Mouse (Mus musculus) liver, embryonic 16.5 days (tissue): Measurements from ENCODE around the gene Chrm1. TPM values are rescaled to one million over a fixed set of nuclear protein-coding genes. Genes with fewer than 3 reads are reported as not detected.
"Not testable (repeated sequence)": the region's sequence is repeated elsewhere in the genome, so short reads cannot be mapped to it uniquely, and the experiment has no call there.

Experiments used
- ATAC-seq: fragments of 200-750 bp; cut with Nextera tagmentation; 2 replicates; pipeline ENCODE4 v1.8.0; 2017; ENCODE audit warnings: low read depth, mild to moderate bottlenecking, moderate number of reproducible peaks, moderate library complexity
- H3K27ac ChIP-seq: fragments of 300-500 bp; sonication (generic); 2 replicates; pipeline ENCODE4 v1.5.1; 2014; ENCODE audit warnings: mild to moderate bottlenecking, low read length
- H3K27me3 ChIP-seq: fragments of 300-500 bp; sonication (generic); 2 replicates; pipeline ENCODE4 v1.6.1; 2014; ENCODE audit warnings: low read depth, low read length, mixed read lengths; ENCODE audit not compliant: control insufficient read depth, insufficient read depth
- H3K36me3 ChIP-seq: fragments of 300-500 bp; sonication (generic); 2 replicates; pipeline ENCODE4 v1.6.1; 2014; ENCODE audit warnings: mild to moderate bottlenecking; ENCODE audit not compliant: control insufficient read depth, insufficient read depth
- H3K4me1 ChIP-seq: fragments of 300-500 bp; sonication (generic); 2 replicates; pipeline ENCODE4 v1.6.1; 2014; ENCODE audit warnings: low read depth, low read length, mixed read lengths; ENCODE audit not compliant: control insufficient read depth
- H3K4me2 ChIP-seq: fragments of 300-500 bp; sonication (generic); 2 replicates; pipeline ENCODE4 v1.6.1; 2014; ENCODE audit warnings: low read depth, low read length, mixed read lengths
- H3K4me3 ChIP-seq: fragments of 300-500 bp; sonication (generic); 2 replicates; pipeline ENCODE4 v1.5.1; 2014; ENCODE audit warnings: low read depth, mild to moderate bottlenecking, low read length
- H3K9ac ChIP-seq: fragments of 300-500 bp; sonication (generic); 2 replicates; pipeline ENCODE4 v1.6.1; 2014; ENCODE audit warnings: low read depth, low read length
- H3K9me3 ChIP-seq: fragments of 300-500 bp; sonication (generic); replicated peaks from 2 replicates; pipeline ENCODE4 v1.6.1; 2016; ENCODE audit warnings: low read length; ENCODE audit not compliant: control insufficient read depth
- WGBS: fragments of 180-500 bp; shearing (Covaris S2); extraction: QIAGEN DNeasy Blood & Tissue Kit; methylation state at CpG from one replicate; pipeline ENCODE4 v1.1.7; 2014; ENCODE audit not compliant: insufficient replicate concordance; 5-methylcytosine and 5-hydroxymethylcytosine counted together
- polyA plus RNA-seq: library from polyadenylated mRNA; unstranded; fragments of >200 nt; fragmentation: Nextera tagmentation; extraction: Ambion mirVana; gene quantifications from 2 replicates; pipeline ENCODE4 v1.2.1, GENCODE M21; 2015

The Chrm1 gene
- polyA plus RNA-seq, 1 experiment from 2014 or later, result not detected

DNA sequence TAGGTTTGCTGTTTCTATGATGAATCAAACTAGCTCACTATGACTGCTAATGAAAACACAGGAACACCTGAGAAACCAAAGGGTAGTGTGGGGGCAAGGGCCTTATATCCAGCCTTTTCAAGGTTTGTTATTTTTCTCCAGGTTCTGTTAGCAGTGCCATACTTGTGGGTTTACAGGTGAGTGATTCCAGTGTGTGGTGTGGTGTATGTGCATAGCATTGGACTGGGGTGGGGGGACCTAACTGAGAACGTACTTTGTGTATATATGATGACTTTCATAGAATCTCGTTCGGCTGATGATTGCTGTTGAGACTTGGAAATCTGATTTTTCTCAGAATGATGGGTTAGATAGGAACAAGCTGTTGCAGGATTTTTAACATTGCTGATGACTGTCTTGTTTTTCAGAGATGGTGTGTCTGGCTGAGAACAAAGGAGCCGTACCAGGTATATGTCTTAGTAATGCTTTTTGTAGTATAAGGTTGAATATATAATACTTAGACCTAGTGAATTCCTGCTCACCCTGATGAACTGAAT is 61.6 kb downstream of the Chrm1 start:
- Histone ChIP-seq H3K4me3 (peak overlapping the region; percentile 70), H3K4me1 (peaks cover 30% of the 10 kb centered on the region), H3K27me3 (no peaks in the 10 kb centered on the region), H3K4me2 (peak overlapping the region; percentile 86), H3K9me3 (no peaks in the 10 kb centered on the region), H3K36me3 (peaks cover 30% of the 10 kb centered on the region), H3K9ac (peak overlapping the region; percentile 72), H3K27ac (peak overlapping the region; percentile 100)
- no peak for ATAC-seq
- 29% methylated on average over 4 of the region's 4 CpGs for WGBS

DNA sequence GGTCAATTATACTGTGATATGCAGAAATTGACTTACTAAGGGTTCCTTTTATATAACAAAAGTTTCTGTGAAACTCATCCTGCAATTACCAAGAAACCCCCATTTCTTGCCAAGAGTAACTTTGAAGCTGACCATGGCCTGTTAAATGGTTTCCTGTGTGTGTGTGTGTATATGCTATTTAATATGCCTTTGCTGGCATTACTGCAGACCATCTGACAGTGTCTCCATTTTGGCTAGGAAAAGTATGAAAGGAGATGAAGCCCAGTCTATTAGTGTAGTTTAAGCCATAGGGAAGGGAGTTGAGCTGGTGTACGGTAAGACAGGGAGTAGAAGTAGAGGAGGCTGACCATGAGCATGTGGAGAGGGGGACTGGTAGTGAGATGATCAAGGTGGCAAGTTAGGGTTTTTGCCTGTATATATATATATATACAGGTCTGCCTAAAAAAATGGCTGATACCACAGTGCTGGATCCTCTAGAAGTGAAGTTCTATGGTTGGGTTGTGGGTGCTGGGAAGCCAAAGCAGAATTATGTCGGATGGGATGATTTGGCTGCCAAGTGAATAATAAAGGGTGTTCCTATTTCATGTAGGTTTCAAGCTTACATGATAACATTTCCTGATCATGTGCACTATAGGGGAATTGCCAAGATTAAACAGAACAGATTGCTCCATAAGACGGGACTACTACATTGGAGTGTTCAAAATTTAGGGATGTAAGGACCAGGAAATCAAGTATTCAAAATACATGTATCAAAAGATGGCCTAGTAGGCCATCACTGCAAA is 63.2 kb downstream of the Chrm1 start:
- no peak overlapping the region for H3K9ac ChIP-seq
- ATAC-seq, result no peak

DNA sequence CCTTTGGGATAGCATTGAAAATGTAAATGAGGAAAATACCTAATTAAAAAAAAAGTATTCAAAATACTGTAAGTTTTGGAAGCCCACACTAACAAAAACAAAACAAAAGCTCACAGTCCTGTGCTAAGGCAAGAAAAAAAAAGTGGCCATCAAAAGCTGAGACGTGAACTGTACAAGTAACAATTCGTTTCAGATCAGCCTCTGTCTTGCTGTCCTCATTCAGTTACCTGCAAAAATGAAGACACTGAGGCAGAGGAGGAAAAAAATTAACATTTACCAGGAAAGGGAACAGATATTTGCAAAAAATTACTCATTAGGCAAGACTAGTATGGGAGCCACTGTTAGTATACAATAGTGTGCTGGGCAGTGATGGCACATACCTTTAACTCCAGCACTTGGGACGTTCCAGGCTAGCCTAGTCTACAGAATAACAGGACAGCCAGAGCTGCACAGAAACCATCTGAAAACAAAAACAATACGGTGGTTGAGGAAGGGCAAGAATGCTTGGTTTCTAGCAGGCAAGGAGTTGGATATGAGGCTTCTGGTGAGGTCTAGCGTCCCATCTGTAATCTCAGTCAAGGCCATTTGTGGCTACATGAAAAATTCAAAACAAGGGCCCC is 64.0 kb downstream of the Chrm1 start:
- ATAC-seq, result no peak
- no peaks in the 10 kb centered on the region for H3K27me3 ChIP-seq
- peaks cover 17% of the 10 kb centered on the region for H3K4me1 ChIP-seq
- peaks cover 30% of the 10 kb centered on the region for H3K36me3 ChIP-seq
- no peaks in the 10 kb centered on the region for H3K9me3 ChIP-seq
- no peak overlapping the region for H3K4me2 ChIP-seq
- H3K4me3 ChIP-seq, result no peak overlapping the region
- 0 out of 2 replicates have a peak overlapping the region, but pooled peaks have one; percentile 0 for H3K27ac ChIP-seq
- H3K9ac ChIP-seq, result no peak overlapping the region
- 9% methylated on average over 5 of the region's 5 CpGs for WGBS

More for the DNA sequence above, 63.2 kb downstream of the Chrm1 start:
- 13% methylated on average over 3 of the region's 3 CpGs for WGBS
- no peak overlapping the region for H3K4me2 ChIP-seq
- H3K27ac ChIP-seq, result no peak overlapping the region
- peaks cover 21% of the 10 kb centered on the region for H3K4me1 ChIP-seq
- H3K4me3 ChIP-seq, result no peak overlapping the region
- no peaks in the 10 kb centered on the region for H3K9me3 ChIP-seq
- H3K36me3 ChIP-seq, result peaks cover 30% of the 10 kb centered on the region
- no peaks in the 10 kb centered on the region for H3K27me3 ChIP-seq

DNA sequence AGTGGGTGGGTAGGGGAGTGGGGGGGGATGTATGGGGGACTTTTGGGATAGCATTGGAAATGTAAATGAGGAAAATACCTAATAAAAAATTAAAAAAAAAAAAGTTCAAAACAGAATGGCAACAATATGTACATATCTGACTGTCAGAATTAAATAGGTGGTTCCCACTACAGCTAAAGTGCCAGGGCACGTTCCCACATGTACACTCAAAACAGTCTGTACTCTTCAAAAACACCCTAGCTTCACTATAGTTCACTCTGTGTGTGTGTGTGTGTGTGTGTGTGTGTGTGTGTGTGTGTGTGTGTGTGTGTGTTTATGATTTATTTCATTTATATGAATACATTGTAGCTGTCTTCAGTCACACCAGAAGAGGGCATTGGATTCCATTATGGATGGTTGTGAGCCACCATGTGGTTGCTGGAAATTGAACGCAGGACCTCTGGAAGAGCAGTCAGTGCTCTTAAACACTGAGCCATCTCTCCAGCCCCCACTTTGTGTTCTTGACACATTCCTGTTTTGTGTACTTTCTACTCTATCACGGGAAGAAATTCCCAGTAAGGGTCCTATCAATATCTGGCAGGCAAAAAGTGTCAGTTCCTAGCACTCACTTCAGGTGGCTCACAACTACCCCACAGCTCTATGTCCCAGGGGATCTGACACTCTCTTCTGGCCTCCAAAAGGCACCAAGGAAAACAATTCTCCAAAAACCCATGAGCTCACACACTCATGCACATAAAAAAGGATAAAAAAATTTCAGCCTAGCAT is 64.9 kb downstream of the Chrm1 start:
- 49% methylated on average over 3 of the region's 3 CpGs for WGBS
- H3K27me3 ChIP-seq, H3K9me3 ChIP-seq, H3K9ac ChIP-seq, ATAC-seq, H3K4me2 ChIP-seq, H3K4me3 ChIP-seq, H3K27ac ChIP-seq: not testable (repeated sequence)
- Histone ChIP-seq H3K36me3 (peaks cover 30% of the 10 kb centered on the region), H3K4me1 (peaks cover 17% of the 10 kb centered on the region)

Other genes with a start within 250 kb of the Chrm1 start
- 2.4 and 2.6 TPM in 2 replicates for gene Slc22a8, start 72.5 kb upstream of the Chrm1 start, polyA plus RNA-seq
- 0.02 TPM in 1 of 2 replicates, not detected in the other for gene Slc22a6, start 45.8 kb upstream of the Chrm1 start, polyA plus RNA-seq
- gene Slc3a2, start 59.6 kb downstream of the Chrm1 start, polyA plus RNA-seq, result 133 and 137 TPM in 2 replicates
- 40.0 and 48.3 TPM in 2 replicates for gene Wdr74, start 72.0 kb downstream of the Chrm1 start, polyA plus RNA-seq
- 0.45 and 0.63 TPM in 2 replicates for gene 1700092M07Rik, start 76.9 kb downstream of the Chrm1 start, polyA plus RNA-seq
- 57.8 and 59.8 TPM in 2 replicates for gene Stx5a, start 77.6 kb downstream of the Chrm1 start, polyA plus RNA-seq
- 77.8 and 87.7 TPM in 2 replicates for gene Nxf1, start 93.3 kb downstream of the Chrm1 start, polyA plus RNA-seq
- 48.1 and 50.9 TPM in 2 replicates for gene Tmem223, start 107.2 kb downstream of the Chrm1 start, polyA plus RNA-seq
- 90.9 and 93.7 TPM in 2 replicates for gene Tmem179b, start 110.7 kb downstream of the Chrm1 start, polyA plus RNA-seq
- gene Taf6l, start 122.6 kb downstream of the Chrm1 start, polyA plus RNA-seq, result 10.0 and 11.0 TPM in 2 replicates
- gene Polr2g, start 134.8 kb downstream of the Chrm1 start, polyA plus RNA-seq, result 56.4 and 64.8 TPM in 2 replicates
- 1.0 and 1.5 TPM in 2 replicates for gene Zbtb3, start 138.8 kb downstream of the Chrm1 start, polyA plus RNA-seq
- gene Ttc9c, start 155.5 kb downstream of the Chrm1 start, polyA plus RNA-seq, result 21.6 and 22.9 TPM in 2 replicates
- 1.8 and 2.1 TPM in 2 replicates for gene Hnrnpul2, start 156.2 kb downstream of the Chrm1 start, polyA plus RNA-seq
- not detected in 2 replicates for gene AC129217.1, start 166.0 kb downstream of the Chrm1 start, polyA plus RNA-seq
- 27.1 and 29.3 TPM in 2 replicates for gene Bscl2, start 173.7 kb downstream of the Chrm1 start, polyA plus RNA-seq
- gene Gng3, start 175.4 kb downstream of the Chrm1 start, polyA plus RNA-seq, result 0.22 and 0.51 TPM in 2 replicates
- gene Lrrn4cl, start 187.0 kb downstream of the Chrm1 start, polyA plus RNA-seq, result 0.06 and 0.35 TPM in 2 replicates
- 90.5 and 92.7 TPM in 2 replicates for gene Ubxn1, start 207.7 kb downstream of the Chrm1 start, polyA plus RNA-seq
- gene Uqcc3, start 217.1 kb downstream of the Chrm1 start, polyA plus RNA-seq, result 27.9 and 29.6 TPM in 2 replicates
- gene Lbhd1, start 219.9 kb downstream of the Chrm1 start, polyA plus RNA-seq, result 29.6 and 41.8 TPM in 2 replicates
- gene Gm49403, start 220.1 kb downstream of the Chrm1 start, polyA plus RNA-seq, result not detected in 2 replicates
- gene 1810009A15Rik, start 225.1 kb downstream of the Chrm1 start, polyA plus RNA-seq, result 38.6 and 43.2 TPM in 2 replicates
- not detected in 2 replicates for gene Gm49416, start 225.1 kb downstream of the Chrm1 start, polyA plus RNA-seq
- gene Ints5, start 229.2 kb downstream of the Chrm1 start, polyA plus RNA-seq, result 18.3 and 21.1 TPM in 2 replicates
- gene Ganab, start 234.3 kb downstream of the Chrm1 start, polyA plus RNA-seq, result 50.3 and 50.8 TPM in 2 replicates